Mouse (Mus musculus): ENCODE data around the gene Notch3. TPM values are rescaled to one million over a fixed set of nuclear protein-coding genes. Genes with fewer than 3 reads are reported as not detected.
"Not testable (repeated sequence)": the region's sequence is repeated elsewhere in the genome, so short reads cannot be mapped to it uniquely, and the experiment has no call there.

Gene Notch3
- polyA plus RNA-seq, 1 experiment from 2014 or later = 11.2 TPM

DNA sequence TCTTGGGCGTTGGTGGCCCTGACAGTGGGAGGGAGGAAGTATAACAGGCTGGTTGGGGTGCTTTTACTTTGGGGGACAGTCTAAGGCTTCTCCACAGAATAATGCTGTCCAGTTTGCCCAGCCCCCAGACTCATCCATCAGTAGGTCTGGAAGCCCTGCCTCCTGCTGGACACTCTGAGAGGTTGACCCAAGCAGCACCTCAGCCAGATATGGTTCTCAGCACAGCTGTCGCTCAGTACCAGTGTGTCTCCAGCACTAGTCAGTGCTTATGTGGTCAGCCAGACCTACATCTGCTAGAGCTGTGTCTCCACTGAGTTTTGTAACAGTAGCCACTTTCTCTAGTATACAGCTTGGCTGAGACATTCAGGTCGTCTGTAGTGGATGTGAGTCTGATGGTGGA is 48.2 kb downstream of the Notch3 start:
- H3K27ac ChIP-seq (replicated peaks; ENCODE audit: low read depth, low read length) = no peak overlapping the region
- H3K4me2 ChIP-seq (ENCODE audit: low read length) = peak overlapping the region; percentile 41
- H3K4me1 ChIP-seq (ENCODE audit: control insufficient read depth, insufficient read depth, low read length) = peaks cover 11% of the 10 kb centered on the region
- H3K4me3 ChIP-seq (replicated peaks; ENCODE audit: low read depth, low read length) = no peak overlapping the region
- peaks cover 5% of the 10 kb centered on the region; the same call in 1 of the 2 replicates for H3K36me3 ChIP-seq (ENCODE audit: control insufficient read depth, insufficient read depth, low read length)
- ATAC-seq (ENCODE audit: low FRiP score, low TSS enrichment) = no peak
- DNase-seq = peak; percentile 6
- no peaks in the 10 kb centered on the region for H3K27me3 ChIP-seq (ENCODE audit: control insufficient read depth, insufficient read depth, low read length)
- H3K9ac ChIP-seq (replicated peaks; ENCODE audit: low read length) = no peak overlapping the region; the same call in 1 of the 2 replicates
- 20% methylated on average over 3 of the region's 3 CpGs for WGBS
- H3K9me3 ChIP-seq (ENCODE audit: control insufficient read depth, low read length) = no peaks in the 10 kb centered on the region

- WGBS = 8% methylated on average over 12 of the region's 13 CpGs
- peak; percentile 75 for DNase-seq
- Histone ChIP-seq H3K4me1 (ENCODE audit: control insufficient read depth, insufficient read depth, low read length) (peaks cover 13% of the 10 kb centered on the region), H3K4me3 (replicated peaks; ENCODE audit: low read depth, low read length) (0 out of 2 replicates have a peak overlapping the region, but pooled peaks have one; percentile 8), H3K4me2 (ENCODE audit: low read length) (peak overlapping the region; percentile 41), H3K27ac (replicated peaks; ENCODE audit: low read depth, low read length) (0 out of 2 replicates have a peak overlapping the region, but pooled peaks have one; percentile 13)
- ATAC-seq (ENCODE audit: low FRiP score, low TSS enrichment); H3K9ac ChIP-seq (replicated peaks; ENCODE audit: low read length); H3K27me3 ChIP-seq (ENCODE audit: control insufficient read depth, insufficient read depth, low read length); H3K36me3 ChIP-seq (ENCODE audit: control insufficient read depth, insufficient read depth, low read length); H3K9me3 ChIP-seq (ENCODE audit: control insufficient read depth, low read length): not testable (repeated sequence)
Observed at GRCm38 (mm10) chr17:32117872-32118421, 48.7 kb downstream of the Notch3 start.

DNA sequence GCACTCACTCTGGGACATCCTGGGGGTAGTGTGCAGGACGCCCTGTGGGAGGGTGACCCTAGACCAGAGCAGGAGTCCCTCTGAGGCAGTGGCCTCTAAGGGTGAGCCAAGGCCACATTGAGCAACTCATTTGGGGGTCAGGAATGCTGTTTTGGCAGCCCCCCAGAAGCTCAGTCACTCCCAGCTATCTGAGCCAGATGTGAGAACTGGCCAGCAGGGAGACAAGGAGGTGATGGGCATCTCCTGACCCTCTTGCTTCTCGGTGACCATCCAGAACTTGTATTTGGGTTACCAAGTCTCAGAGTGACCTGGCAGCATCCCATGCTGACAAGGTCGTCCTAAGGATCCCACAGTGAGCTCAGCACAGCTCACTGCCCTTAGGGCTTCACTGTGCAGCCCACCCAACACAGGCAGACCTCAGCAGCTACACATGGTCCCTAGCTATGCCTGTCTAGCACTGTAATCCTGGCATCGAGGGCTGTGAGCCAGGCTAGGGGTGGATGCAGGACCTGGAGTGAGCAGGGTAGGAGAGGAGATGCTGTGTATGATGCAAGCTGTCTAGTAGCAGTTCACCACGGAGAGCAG is 49.3 kb downstream of the Notch3 start:
- Histone ChIP-seq H3K27ac (replicated peaks; ENCODE audit: low read depth, low read length) (no peak overlapping the region), H3K4me1 (ENCODE audit: control insufficient read depth, insufficient read depth, low read length) (peaks cover 13% of the 10 kb centered on the region), H3K36me3 (ENCODE audit: control insufficient read depth, insufficient read depth, low read length) (0 out of 2 replicates have a peak, but pooled peaks cover 2% of the 10 kb centered on the region), H3K27me3 (ENCODE audit: control insufficient read depth, insufficient read depth, low read length) (no peaks in the 10 kb centered on the region), H3K9ac (replicated peaks; ENCODE audit: low read length) (no peak overlapping the region), H3K9me3 (ENCODE audit: control insufficient read depth, low read length) (no peaks in the 10 kb centered on the region), H3K4me2 (ENCODE audit: low read length) (no peak overlapping the region), H3K4me3 (replicated peaks; ENCODE audit: low read depth, low read length) (no peak overlapping the region)
- no peak for ATAC-seq (ENCODE audit: low FRiP score, low TSS enrichment)
- 61% methylated on average over 4 of the region's 5 CpGs for WGBS
- DNase-seq = no peak

- Histone ChIP-seq H3K9me3 (ENCODE audit: control insufficient read depth, low read length) (no peaks in the 10 kb centered on the region), H3K4me2 (ENCODE audit: low read length) (no peak overlapping the region), H3K36me3 (ENCODE audit: control insufficient read depth, insufficient read depth, low read length) (no peaks in the 10 kb centered on the region), H3K27me3 (ENCODE audit: control insufficient read depth, insufficient read depth, low read length) (no peaks in the 10 kb centered on the region), H3K4me1 (ENCODE audit: control insufficient read depth, insufficient read depth, low read length) (peaks cover 13% of the 10 kb centered on the region), H3K27ac (replicated peaks; ENCODE audit: low read depth, low read length) (no peak overlapping the region), H3K9ac (replicated peaks; ENCODE audit: low read length) (no peak overlapping the region), H3K4me3 (replicated peaks; ENCODE audit: low read depth, low read length) (no peak overlapping the region)
- no peak for ATAC-seq (ENCODE audit: low FRiP score, low TSS enrichment)
- 82% methylated on average over 6 of the region's 6 CpGs for WGBS
- DNase-seq = no peak
Observed at GRCm38 (mm10) chr17:32116586-32117286, 49.9 kb downstream of the Notch3 start.

DNA sequence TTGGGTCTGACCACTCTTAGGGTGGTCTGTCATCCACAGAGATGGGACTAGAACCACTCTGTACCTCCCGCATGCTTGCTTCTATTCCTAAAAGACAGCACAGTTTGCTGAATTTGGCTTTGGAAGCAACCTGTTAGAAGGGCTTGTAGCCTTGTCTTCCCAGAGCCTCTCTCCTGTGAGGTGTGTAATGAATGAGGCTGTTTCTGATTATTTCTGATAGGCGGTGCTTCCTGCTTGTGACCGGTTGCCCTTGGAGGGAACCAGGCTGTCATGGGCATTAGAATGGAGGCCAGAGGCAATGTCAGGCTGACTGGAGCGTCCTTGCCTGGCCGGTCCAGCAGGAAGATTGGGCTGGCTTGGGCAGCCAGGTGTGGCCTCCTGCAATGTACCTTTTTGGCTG is 52.2 kb downstream of the Notch3 start:
- not testable (repeated sequence) for ATAC-seq (ENCODE audit: low FRiP score, low TSS enrichment); H3K27ac ChIP-seq (replicated peaks; ENCODE audit: low read depth, low read length); H3K27me3 ChIP-seq (ENCODE audit: control insufficient read depth, insufficient read depth, low read length); DNase-seq; H3K9me3 ChIP-seq (ENCODE audit: control insufficient read depth, low read length); H3K36me3 ChIP-seq (ENCODE audit: control insufficient read depth, insufficient read depth, low read length)
- Histone ChIP-seq H3K4me1 (ENCODE audit: control insufficient read depth, insufficient read depth, low read length) (peaks cover 13% of the 10 kb centered on the region), H3K4me2 (ENCODE audit: low read length) (peak overlapping the region; percentile 93), H3K9ac (replicated peaks; ENCODE audit: low read length) (peak overlapping the region; percentile 59; the same call in 1 of the 2 replicates), H3K4me3 (replicated peaks; ENCODE audit: low read depth, low read length) (peak overlapping the region; percentile 48)
- 64% methylated on average over 3 of the region's 5 CpGs for WGBS

DNA sequence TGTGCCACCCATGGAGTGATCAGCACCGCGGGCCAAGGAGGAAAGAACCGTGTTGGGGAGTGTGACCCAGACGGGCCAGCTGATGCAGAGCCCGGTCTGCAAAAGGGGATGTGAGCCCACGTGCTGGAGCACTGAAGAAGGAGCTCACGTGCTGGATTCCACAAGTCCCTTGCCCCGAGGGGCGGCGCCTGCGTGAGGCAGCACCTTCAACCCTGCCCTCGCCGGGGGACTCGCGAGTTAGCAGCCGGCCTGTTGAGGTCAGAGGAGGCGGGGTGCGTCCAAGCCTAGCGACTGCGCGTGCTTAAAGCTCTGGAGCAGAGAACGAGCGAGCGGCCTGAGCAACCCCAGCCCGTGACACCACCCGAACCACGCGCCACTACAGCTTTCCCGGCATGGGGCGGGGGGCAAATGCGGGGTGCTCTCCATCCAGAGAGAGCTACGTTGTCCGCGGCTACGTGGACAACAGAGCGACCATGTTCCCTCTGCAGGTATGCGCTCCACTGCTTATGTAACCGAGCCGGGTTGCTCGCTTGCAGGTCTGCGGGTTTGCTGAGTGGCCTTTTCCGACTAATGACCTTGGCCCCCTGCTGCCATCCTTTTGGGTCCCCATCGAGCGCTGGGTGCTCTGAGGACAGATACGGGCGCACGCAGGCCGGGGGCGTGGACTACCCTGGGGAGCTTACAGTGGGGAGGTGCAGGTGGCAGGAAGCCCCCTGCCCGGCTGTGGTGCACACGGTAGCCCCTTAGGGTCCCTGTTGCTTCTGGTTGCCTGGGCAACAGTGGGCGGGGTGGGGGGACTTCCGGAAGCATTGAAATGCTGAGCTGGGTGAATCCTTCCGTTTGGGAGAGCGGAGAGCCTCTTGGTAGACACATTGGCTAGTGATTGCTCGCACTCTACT is 52.9 kb downstream of the Notch3 start:
- ATAC-seq (ENCODE audit: low FRiP score, low TSS enrichment) (peak; percentile 35; the same call in 1 of the 2 replicates), DNase-seq (peak; percentile 78)
- peak overlapping the region; percentile 93 for H3K4me2 ChIP-seq (ENCODE audit: low read length)
- no peaks in the 10 kb centered on the region for H3K9me3 ChIP-seq (ENCODE audit: control insufficient read depth, low read length)
- peak overlapping the region; percentile 48 for H3K4me3 ChIP-seq (replicated peaks; ENCODE audit: low read depth, low read length)
- peaks cover 13% of the 10 kb centered on the region for H3K4me1 ChIP-seq (ENCODE audit: control insufficient read depth, insufficient read depth, low read length)
- H3K36me3 ChIP-seq (ENCODE audit: control insufficient read depth, insufficient read depth, low read length) = no peaks in the 10 kb centered on the region
- no peaks in the 10 kb centered on the region for H3K27me3 ChIP-seq (ENCODE audit: control insufficient read depth, insufficient read depth, low read length)
- H3K27ac ChIP-seq (replicated peaks; ENCODE audit: low read depth, low read length) = peak overlapping the region; percentile 49; the same call in 1 of the 2 replicates
- peak overlapping the region; percentile 59 for H3K9ac ChIP-seq (replicated peaks; ENCODE audit: low read length)
- WGBS = under 1% methylated on average over 56 of the region's 56 CpGs

- no peak for DNase-seq
- H3K27ac ChIP-seq (replicated peaks; ENCODE audit: low read depth, low read length) = no peak overlapping the region
- peak overlapping the region; percentile 59 for H3K9ac ChIP-seq (replicated peaks; ENCODE audit: low read length)
Observed at GRCm38 (mm10) chr17:32113255-32113522, 53.5 kb downstream of the Notch3 start.

DNA sequence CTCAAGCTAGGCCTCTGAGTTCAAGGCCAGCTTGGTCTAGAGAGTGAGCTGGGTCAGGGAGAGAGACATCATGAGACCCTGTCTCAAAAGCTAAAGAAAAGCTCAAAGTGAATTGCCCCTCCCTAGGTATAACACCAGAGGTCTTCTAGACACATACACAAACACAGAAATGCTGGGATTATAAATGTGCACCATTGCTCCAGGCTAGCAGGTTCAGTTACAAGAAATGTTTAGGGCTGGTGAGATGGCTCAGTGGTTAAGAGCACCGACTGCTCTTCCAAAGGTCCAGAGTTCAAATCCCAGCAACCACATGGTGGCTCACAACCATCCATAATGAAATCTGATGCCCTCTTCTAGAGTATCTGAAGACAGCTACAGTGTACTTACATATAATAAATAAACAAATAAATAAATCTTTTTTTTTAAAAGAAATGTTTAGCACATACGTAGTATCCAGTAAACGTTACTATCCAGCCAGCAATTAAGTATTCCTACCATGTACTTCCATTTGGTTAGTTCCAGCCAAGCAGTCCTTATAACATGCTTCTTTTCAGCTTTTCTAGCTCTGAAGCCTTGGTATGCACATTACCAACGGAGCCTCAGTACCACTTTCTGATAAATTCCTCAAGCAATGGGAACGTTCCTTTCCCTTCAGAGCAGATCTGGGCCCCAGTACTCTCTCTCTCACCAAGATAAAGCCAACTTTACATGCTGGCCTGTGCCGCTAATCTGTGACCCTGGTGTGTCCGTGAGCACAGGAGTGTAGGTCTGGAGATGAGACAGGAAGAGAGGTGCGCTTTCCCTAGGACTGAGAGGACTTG is 54.0 kb downstream of the Notch3 start:
- peaks cover 13% of the 10 kb centered on the region for H3K4me1 ChIP-seq (ENCODE audit: control insufficient read depth, insufficient read depth, low read length)
- H3K9ac ChIP-seq (replicated peaks; ENCODE audit: low read length) = no peak overlapping the region
- DNase-seq (no peak), ATAC-seq (ENCODE audit: low FRiP score, low TSS enrichment) (no peak)
- H3K9me3 ChIP-seq (ENCODE audit: control insufficient read depth, low read length) = no peaks in the 10 kb centered on the region
- H3K27ac ChIP-seq (replicated peaks; ENCODE audit: low read depth, low read length) = no peak overlapping the region
- H3K4me2 ChIP-seq (ENCODE audit: low read length) = peak overlapping the region; percentile 93
- WGBS = 54% methylated on average over 8 of the region's 8 CpGs
- H3K4me3 ChIP-seq (replicated peaks; ENCODE audit: low read depth, low read length) = no peak overlapping the region
- H3K36me3 ChIP-seq (ENCODE audit: control insufficient read depth, insufficient read depth, low read length) = no peaks in the 10 kb centered on the region
- no peaks in the 10 kb centered on the region for H3K27me3 ChIP-seq (ENCODE audit: control insufficient read depth, insufficient read depth, low read length)

More at GRCm38 (mm10) chr17:32113255-32113522, 53.5 kb downstream of the Notch3 start:
- H3K4me3 ChIP-seq (replicated peaks; ENCODE audit: low read depth, low read length) = peak overlapping the region; percentile 48
- 0 out of 2 replicates have a peak, but pooled peaks have one; percentile 5 for ATAC-seq (ENCODE audit: low FRiP score, low TSS enrichment)
- H3K4me2 ChIP-seq (ENCODE audit: low read length) = peak overlapping the region; percentile 93
- H3K36me3 ChIP-seq (ENCODE audit: control insufficient read depth, insufficient read depth, low read length) = no peaks in the 10 kb centered on the region
- no peaks in the 10 kb centered on the region for H3K27me3 ChIP-seq (ENCODE audit: control insufficient read depth, insufficient read depth, low read length)
- peaks cover 13% of the 10 kb centered on the region for H3K4me1 ChIP-seq (ENCODE audit: control insufficient read depth, insufficient read depth, low read length)
- 5% methylated on average over 8 of the region's 8 CpGs for WGBS
- no peaks in the 10 kb centered on the region for H3K9me3 ChIP-seq (ENCODE audit: control insufficient read depth, low read length)

All from midbrain, embryonic 14.5 days (tissue).